In the genomic region with DNA sequence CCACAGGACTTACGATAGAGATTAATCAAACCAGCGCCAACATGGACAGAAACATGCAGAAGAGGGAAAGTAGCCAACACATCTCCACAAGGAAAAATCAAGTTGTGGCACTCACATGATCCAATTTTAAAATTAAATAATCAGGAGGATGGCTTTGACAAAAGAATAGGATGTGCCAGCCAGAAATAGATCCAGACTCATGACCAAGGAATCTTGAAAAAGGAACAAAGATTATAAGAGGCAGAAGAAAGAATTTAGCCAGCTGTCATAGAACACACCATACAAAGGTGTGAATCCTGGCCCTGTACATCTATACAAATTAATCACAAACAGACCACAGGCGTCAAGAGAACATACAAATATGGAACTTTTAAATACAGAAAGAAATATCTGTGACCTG, we compare ENCODE assay signal across 23 mouse cellular contexts.
"Had no signal": no experiment of that assay in that cellular context is flagged by ENCODE, and none has a peak within 500 bp of the region (broad histone marks: within the 10 kb centered on the region; RNA-seq: fewer than 3 reads in every experiment).

No protein-coding gene starts in this region.

- H3K36me3 ChIP-seq: embryonic facial prominence, embryonic 10.5 days; embryonic facial prominence, embryonic 12.5 days; embryonic facial prominence, embryonic 13.5 days; embryonic facial prominence, embryonic 15.5 days; forebrain, embryonic 10.5 days; forebrain, embryonic 12.5 days; forebrain, embryonic 15.5 days had no signal

- H3K4me2 ChIP-seq: embryonic facial prominence, embryonic 12.5 days; embryonic facial prominence, embryonic 13.5 days; embryonic facial prominence, embryonic 15.5 days; forebrain, embryonic 12.5 days; forebrain, embryonic 13.5 days; forebrain, embryonic 15.5 days had no signal

- H3K27ac ChIP-seq: embryonic facial prominence, embryonic 10.5 days; embryonic facial prominence, embryonic 12.5 days; embryonic facial prominence, embryonic 13.5 days; embryonic facial prominence, embryonic 15.5 days; forebrain, embryonic 10.5 days; forebrain, embryonic 12.5 days; forebrain, embryonic 13.5 days; forebrain, embryonic 15.5 days; gastrocnemius, adult 2 months; heart, adult 2 months had no signal

- H3K4me3 ChIP-seq: embryonic facial prominence, embryonic 10.5 days; embryonic facial prominence, embryonic 12.5 days; embryonic facial prominence, embryonic 13.5 days; embryonic facial prominence, embryonic 15.5 days; erythroblast, embryonic 14.5 days; forebrain, embryonic 10.5 days; forebrain, embryonic 12.5 days; forebrain, embryonic 13.5 days; forebrain, embryonic 15.5 days; gastrocnemius, adult 2 months; heart, adult 2 months had no signal

- H3K9me3 ChIP-seq: embryonic facial prominence, embryonic 10.5 days; embryonic facial prominence, embryonic 12.5 days; embryonic facial prominence, embryonic 13.5 days; embryonic facial prominence, embryonic 15.5 days; forebrain, embryonic 10.5 days; forebrain, embryonic 12.5 days; forebrain, embryonic 13.5 days; forebrain, embryonic 15.5 days had no signal

- ATAC-seq: forebrain, embryonic 13.5 days; forebrain, embryonic 14.5 days; forebrain, embryonic 15.5 days; forebrain, embryonic 16.5 days; forebrain, postnatal 0 days had no signal

- DNase-seq: cerebellum, adult 8-10 months; cerebellum, adult 9-10 months; cerebellum, adult 9-11 months; cerebellum, postnatal 36 days; embryo, embryonic 11 days; forebrain, postnatal 0 days; gastrocnemius, adult 2 months; gastrocnemius, postnatal 10 days; gastrocnemius, postnatal 14 days; gastrocnemius, postnatal 25 days; gastrocnemius, postnatal 36 days; heart, adult 2 months had no signal

- H3K4me1 ChIP-seq: embryonic facial prominence, embryonic 10.5 days; embryonic facial prominence, embryonic 12.5 days; embryonic facial prominence, embryonic 13.5 days; embryonic facial prominence, embryonic 15.5 days; forebrain, embryonic 10.5 days; forebrain, embryonic 12.5 days; forebrain, embryonic 13.5 days; forebrain, embryonic 15.5 days had no signal

- H3K9ac ChIP-seq: embryonic facial prominence, embryonic 12.5 days; embryonic facial prominence, embryonic 13.5 days; embryonic facial prominence, embryonic 15.5 days; forebrain, embryonic 12.5 days; forebrain, embryonic 13.5 days; forebrain, embryonic 15.5 days; forebrain, postnatal 0 days had no signal

- H3K27me3 ChIP-seq: embryonic facial prominence, embryonic 12.5 days; embryonic facial prominence, embryonic 13.5 days; embryonic facial prominence, embryonic 15.5 days; forebrain, embryonic 12.5 days; forebrain, embryonic 13.5 days; forebrain, embryonic 15.5 days had no signal
